Mouse (Mus musculus) embryonic facial prominence, embryonic 11.5 days (tissue): ENCODE measurements around the gene Col1a1. TPM values are rescaled to one million over a fixed set of nuclear protein-coding genes. Genes with fewer than 3 reads are reported as not detected.
A peak's percentile ranks its signal among the peaks of the same experiment; 100 is the strongest.

ENCODE experiments used
- ATAC-seq: fragments of 200-750 bp; cut with Nextera tagmentation; replicated peaks from 2 replicates; pipeline ENCODE4 v1.8.0; 2017; ENCODE audit warnings: low read depth; ENCODE audit not compliant: insufficient number of reproducible peaks, low FRiP score, low TSS enrichment
- DNase-seq: peaks from one replicate; pipeline ENCODE4 v3.0.0-alpha.2; 2015; ENCODE audit warnings: low spot score
- H3K27ac ChIP-seq: fragments of 300-500 bp; sonication (generic); replicated peaks from 2 replicates; pipeline ENCODE4 v1.5.1; 2014; ENCODE audit warnings: mild to moderate bottlenecking, low read depth, low read length, control low read depth
- H3K27me3 ChIP-seq: fragments of 300-500 bp; sonication (generic); 2 replicates; pipeline ENCODE4 v1.6.1; 2014; ENCODE audit warnings: mild to moderate bottlenecking, low read length, moderate library complexity, mixed read lengths; ENCODE audit not compliant: control insufficient read depth, insufficient read depth
- H3K36me3 ChIP-seq: fragments of 300-500 bp; sonication (generic); replicated peaks from 2 replicates; pipeline ENCODE4 v1.6.1; 2014; ENCODE audit warnings: low read depth, mild to moderate bottlenecking, low read length, moderate library complexity, mixed read lengths; ENCODE audit not compliant: control insufficient read depth, insufficient read depth
- H3K4me1 ChIP-seq: fragments of 300-500 bp; sonication (generic); 2 replicates; pipeline ENCODE4 v1.6.1; 2014; ENCODE audit warnings: low read length, mixed read lengths; ENCODE audit not compliant: control insufficient read depth, insufficient read depth
- H3K4me2 ChIP-seq: fragments of 300-500 bp; sonication (generic); 2 replicates; pipeline ENCODE4 v1.6.1; 2014; ENCODE audit warnings: low read depth, mild to moderate bottlenecking, control low read depth, low read length, moderate library complexity
- H3K4me3 ChIP-seq: fragments of 300-500 bp; sonication (generic); 2 replicates; pipeline ENCODE4 v1.5.1; 2014; ENCODE audit warnings: low read depth, low read length, control low read depth
- H3K9ac ChIP-seq: fragments of 300-500 bp; sonication (generic); replicated peaks from 2 replicates; pipeline ENCODE4 v1.6.1; 2014; ENCODE audit warnings: mild to moderate bottlenecking, control low read depth, low read length
- H3K9me3 ChIP-seq: fragments of 300-500 bp; sonication (generic); replicated peaks from 2 replicates; pipeline ENCODE4 v1.6.1; 2016; ENCODE audit warnings: mild to moderate bottlenecking, low read length, inconsistent platforms, mixed read lengths; ENCODE audit not compliant: control insufficient read depth
- WGBS: fragments of 180-500 bp; shearing (Covaris S2); extraction: QIAGEN DNeasy Blood & Tissue Kit; methylation state at CpG from one replicate; pipeline ENCODE4 v1.1.7; 2014; 5-methylcytosine and 5-hydroxymethylcytosine counted together
- polyA plus RNA-seq: library from polyadenylated mRNA; unstranded; fragments of >200 nt; fragmentation: Nextera tagmentation; extraction: Ambion mirVana; gene quantifications from 2 replicates; pipeline ENCODE4 v1.2.1, GENCODE M21; 2014

Gene Col1a1
- polyA plus RNA-seq, 1 experiment from 2014 or later, result 93.8 TPM

DNA sequence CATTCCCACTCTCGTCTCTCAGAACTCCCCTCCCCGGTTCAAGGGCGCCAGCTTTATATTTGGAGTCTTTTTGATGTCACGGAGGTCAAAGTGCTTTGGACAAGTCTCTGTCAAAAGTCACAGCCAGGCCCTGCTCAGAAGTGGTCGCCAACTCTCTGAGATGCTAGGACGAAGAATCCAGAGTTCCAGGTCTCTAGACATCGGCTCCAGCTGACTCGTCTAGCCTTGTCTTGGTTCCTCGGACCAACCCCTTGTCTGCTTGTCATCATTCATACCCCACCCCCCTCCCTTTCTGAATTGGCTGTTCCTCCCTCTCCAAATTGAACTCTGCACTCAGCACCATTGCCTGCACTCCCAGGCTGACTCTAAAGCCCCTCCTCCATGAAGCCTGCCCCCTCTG, 6.4 kb upstream of the Col1a1 start:
- Histone ChIP-seq H3K4me2 (no peak overlapping the region), H3K4me3 (no peak overlapping the region), H3K9me3 (no peaks in the 10 kb centered on the region), H3K4me1 (peaks cover 13% of the 10 kb centered on the region), H3K27ac (peak overlapping the region; percentile 82), H3K36me3 (no peaks in the 10 kb centered on the region), H3K27me3 (no peaks in the 10 kb centered on the region; the same call in 1 of the 2 replicates), H3K9ac (no peak overlapping the region)
- WGBS, result 39% methylated on average over 9 of the region's 9 CpGs
- ATAC-seq, result no peak
- peak; percentile 53 for DNase-seq

- Histone ChIP-seq H3K27me3 (no peaks in the 10 kb centered on the region; the same call in 1 of the 2 replicates), H3K36me3 (no peaks in the 10 kb centered on the region), H3K27ac (peak overlapping the region; percentile 82; the same call in 1 of the 2 replicates), H3K9me3 (no peaks in the 10 kb centered on the region), H3K4me3 (no peak overlapping the region), H3K4me1 (peaks cover 13% of the 10 kb centered on the region), H3K4me2 (no peak overlapping the region), H3K9ac (no peak overlapping the region)
- ATAC-seq (no peak), DNase-seq (peak; percentile 33)
- WGBS, result 25% methylated on average over 4 of the region's 4 CpGs
Measured at GRCm38 (mm10) chr11:94930151-94930550, 5.9 kb upstream of the Col1a1 start.

DNA sequence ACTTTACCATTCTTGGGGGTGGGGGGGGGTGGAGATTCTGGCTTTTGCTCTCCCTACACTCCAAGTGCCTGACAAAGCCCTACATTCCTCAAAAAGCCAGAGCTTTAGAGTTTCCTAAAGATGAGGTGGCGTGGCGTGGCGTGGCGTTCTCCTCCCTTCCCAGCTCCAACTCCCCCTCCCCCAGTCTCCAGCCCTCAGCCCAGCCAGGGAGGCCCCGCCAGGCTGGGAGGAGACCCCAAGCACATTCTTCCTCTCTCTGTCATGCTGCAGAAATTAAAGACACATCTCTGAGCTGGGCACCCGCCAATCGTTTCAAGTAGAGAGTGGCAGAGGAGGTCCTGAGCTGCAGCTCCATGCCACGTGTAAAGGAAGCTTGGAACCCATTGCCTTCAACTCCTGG, 2.4 kb upstream of the Col1a1 start:
- Histone ChIP-seq H3K36me3 (no peaks in the 10 kb centered on the region), H3K4me3 (no peak overlapping the region), H3K4me2 (no peak overlapping the region), H3K9me3 (no peaks in the 10 kb centered on the region), H3K4me1 (peaks cover 12% of the 10 kb centered on the region), H3K27ac (peak overlapping the region; percentile 22; the same call in 1 of the 2 replicates), H3K27me3 (no peaks in the 10 kb centered on the region; the same call in 1 of the 2 replicates), H3K9ac (no peak overlapping the region; the same call in 1 of the 2 replicates)
- no peak for ATAC-seq
- peak; percentile 61 for DNase-seq
- whole genome bisulfite sequencing, result 10% methylated on average over 8 of the region's 8 CpGs

DNA sequence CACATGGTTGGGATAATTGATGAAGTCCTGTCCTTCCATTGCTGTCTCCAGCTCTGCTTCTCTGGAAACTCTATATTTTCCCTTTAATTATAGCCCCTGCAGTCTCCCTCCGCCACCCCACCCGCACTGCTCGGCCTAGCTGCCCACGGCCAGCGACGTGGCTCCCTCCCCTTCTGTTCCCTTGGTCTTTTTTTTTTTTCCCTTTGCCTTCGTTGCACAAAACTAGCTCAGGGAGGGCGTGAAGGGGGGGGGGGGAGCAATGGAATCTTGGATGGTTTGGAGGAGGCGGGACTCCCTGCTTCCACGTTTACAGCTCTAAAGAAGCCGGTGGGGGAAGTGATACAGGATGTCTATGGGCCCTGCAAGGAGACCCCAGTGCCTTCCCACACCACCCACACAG, 1.5 kb upstream of the Col1a1 start:
- no peaks in the 10 kb centered on the region for H3K36me3 ChIP-seq
- no peak overlapping the region for H3K27ac ChIP-seq
- DNase-seq (no peak), ATAC-seq (no peak)
- WGBS, result 21% methylated on average over 11 of the region's 11 CpGs
- no peaks in the 10 kb centered on the region for H3K9me3 ChIP-seq
- no peak overlapping the region for H3K9ac ChIP-seq
- H3K4me1 ChIP-seq, result peaks cover 5% of the 10 kb centered on the region
- H3K4me3 ChIP-seq, result no peak overlapping the region
- no peak overlapping the region for H3K4me2 ChIP-seq
- H3K27me3 ChIP-seq, result no peaks in the 10 kb centered on the region; the same call in 1 of the 2 replicates

- no peaks in the 10 kb centered on the region; the same call in 1 of the 2 replicates for H3K27me3 ChIP-seq
- peak overlapping the region; percentile 43 for H3K27ac ChIP-seq
- 0% methylated on average over 15 of the region's 17 CpGs for WGBS
Measured at GRCm38 (mm10) chr11:94936851-94937295, 849 bp downstream of the Col1a1 start.

GRCm38 (mm10) chr11:94937335-94937781, 1.3 kb downstream of the Col1a1 start:
- H3K9ac ChIP-seq, result peak overlapping the region; percentile 10; the same call in 1 of the 2 replicates
- no peaks in the 10 kb centered on the region for H3K9me3 ChIP-seq
- no peak overlapping the region for H3K27ac ChIP-seq
- H3K4me2 ChIP-seq, result peak overlapping the region; percentile 39
- no peak for DNase-seq
- ATAC-seq, result peak; percentile 4; the same call in 1 of the 2 replicates
- peaks cover 2% of the 10 kb centered on the region for H3K36me3 ChIP-seq
- peak overlapping the region; percentile 32 for H3K4me3 ChIP-seq
- peaks cover 5% of the 10 kb centered on the region; the same call in 1 of the 2 replicates for H3K4me1 ChIP-seq
- 1% methylated on average over 18 of the region's 18 CpGs for WGBS
- no peaks in the 10 kb centered on the region; the same call in 1 of the 2 replicates for H3K27me3 ChIP-seq

More at GRCm38 (mm10) chr11:94936851-94937295, 849 bp downstream of the Col1a1 start:
- Histone ChIP-seq H3K9ac (peak overlapping the region; percentile 38), H3K36me3 (no peaks in the 10 kb centered on the region), H3K9me3 (no peaks in the 10 kb centered on the region), H3K4me1 (peaks cover 5% of the 10 kb centered on the region; the same call in 1 of the 2 replicates), H3K4me3 (peak overlapping the region; percentile 32), H3K4me2 (peak overlapping the region; percentile 48)
- ATAC-seq (peak; percentile 83), DNase-seq (peak; percentile 97)

DNA sequence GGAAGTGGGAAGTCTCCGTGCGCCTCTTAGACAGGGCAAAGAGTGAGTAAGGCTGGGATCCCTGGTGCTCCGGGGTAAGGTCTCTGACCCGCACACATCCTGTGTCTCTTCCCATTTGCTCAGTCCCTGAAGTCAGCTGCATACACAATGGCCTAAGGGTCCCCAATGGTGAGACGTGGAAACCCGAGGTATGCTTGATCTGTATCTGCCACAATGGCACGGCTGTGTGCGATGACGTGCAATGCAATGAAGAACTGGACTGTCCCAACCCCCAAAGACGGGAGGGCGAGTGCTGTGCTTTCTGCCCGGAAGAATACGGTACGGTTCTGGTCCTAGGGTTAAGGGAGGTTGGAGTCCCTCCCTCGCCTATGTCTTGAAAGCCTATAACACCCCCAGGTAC, 1.8 kb downstream of the Col1a1 start:
- Histone ChIP-seq H3K36me3 (peaks cover 4% of the 10 kb centered on the region), H3K4me2 (peak overlapping the region; percentile 39), H3K9me3 (no peaks in the 10 kb centered on the region), H3K27ac (no peak overlapping the region), H3K27me3 (no peaks in the 10 kb centered on the region; the same call in 1 of the 2 replicates), H3K4me3 (peak overlapping the region; percentile 32), H3K9ac (peak overlapping the region; percentile 10; the same call in 1 of the 2 replicates), H3K4me1 (peaks cover 5% of the 10 kb centered on the region; the same call in 1 of the 2 replicates)
- WGBS, result 2% methylated on average over 15 of the region's 15 CpGs
- ATAC-seq (peak; percentile 13; the same call in 1 of the 2 replicates), DNase-seq (no peak)

DNA sequence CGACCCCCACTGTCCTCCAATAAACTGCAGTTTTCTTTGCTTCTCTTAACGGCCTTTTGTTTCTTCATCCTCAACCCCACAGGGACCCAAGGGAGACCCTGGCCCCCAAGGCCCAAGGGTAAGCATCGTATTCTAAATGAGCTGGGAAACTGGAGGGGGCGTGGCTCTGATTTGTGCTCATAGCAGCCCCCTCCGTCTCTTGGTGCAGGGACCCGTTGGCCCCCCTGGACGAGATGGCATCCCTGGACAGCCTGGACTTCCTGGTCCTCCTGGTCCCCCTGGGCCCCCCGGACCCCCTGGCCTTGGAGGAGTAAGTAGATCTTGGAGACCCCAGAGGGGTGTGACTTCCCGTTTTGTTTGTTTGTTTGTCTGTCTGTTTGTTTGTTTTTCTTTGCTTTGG, 2.3 kb downstream of the Col1a1 start:
- H3K4me3 ChIP-seq, result peak overlapping the region; percentile 32
- H3K27me3 ChIP-seq, result no peaks in the 10 kb centered on the region; the same call in 1 of the 2 replicates
- DNase-seq (no peak), ATAC-seq (no peak)
- H3K4me2 ChIP-seq, result peak overlapping the region; percentile 39
- H3K9ac ChIP-seq, result no peak overlapping the region
- no peaks in the 10 kb centered on the region for H3K9me3 ChIP-seq
- H3K4me1 ChIP-seq, result peaks cover 5% of the 10 kb centered on the region; the same call in 1 of the 2 replicates
- H3K36me3 ChIP-seq, result peaks cover 4% of the 10 kb centered on the region
- 24% methylated on average over 9 of the region's 9 CpGs for WGBS
- no peak overlapping the region for H3K27ac ChIP-seq
